Mouse (Mus musculus): ENCODE results near the gene Asmt.
A peak's percentile ranks its signal among the peaks of the same experiment; 100 is the strongest.

Asmt gene

GRCm38 (mm10) chrX:170672594-170673092, at the start of gene Asmt:
TSS of gene Asmt (plus strand) at chrX:170672644.
- DNase-seq (ENCODE audit: low spot score): no peak

- DNase-seq (ENCODE audit: low spot score): no peak
Observed at GRCm38 (mm10) chrX:170673233-170673951, 948 bp downstream of the Asmt start.

GRCm38 (mm10) chrX:170674229-170674771, 1.9 kb downstream of the Asmt start:
- DNase-seq (ENCODE audit: low spot score): peak; percentile 22

GRCm38 (mm10) chrX:170674885-170675876, 2.7 kb downstream of the Asmt start:
- DNase-seq (ENCODE audit: low spot score): peak; percentile 5

- DNase-seq (ENCODE audit: low spot score): no peak
Observed at GRCm38 (mm10) chrX:170675923-170676605, 3.6 kb downstream of the Asmt start.

DNA sequence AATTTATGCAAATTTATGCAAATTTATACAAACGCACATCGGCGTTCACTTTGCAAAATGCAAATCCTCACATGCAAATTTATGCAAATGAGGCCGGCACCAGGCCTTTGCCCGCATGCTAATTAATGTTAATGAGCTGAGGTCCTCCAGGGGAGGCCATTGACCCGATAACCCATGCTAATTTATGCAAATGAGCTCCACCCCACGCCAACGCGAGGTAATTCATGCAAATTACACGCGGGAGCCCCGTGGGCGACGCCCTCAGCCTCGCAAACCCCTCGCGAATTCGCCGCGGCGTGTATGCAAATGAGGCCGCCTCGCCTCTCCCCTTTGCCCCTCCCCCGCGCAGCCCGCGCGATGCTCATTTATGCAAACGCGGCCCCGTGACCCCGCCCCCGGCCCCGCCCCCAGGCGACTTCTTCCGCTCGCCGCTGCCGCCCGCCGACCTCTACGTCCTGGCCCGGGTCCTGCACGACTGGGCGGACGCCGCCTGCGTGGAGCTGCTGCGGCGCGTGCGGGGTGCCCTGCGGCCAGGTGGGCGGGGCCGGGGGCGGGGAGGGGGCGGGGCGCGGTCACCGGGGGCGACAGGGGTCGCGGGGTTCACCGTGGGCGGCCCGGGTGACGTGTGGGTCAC, 4.3 kb downstream of the Asmt start:
- DNase-seq (ENCODE audit: low spot score): no peak

- DNase-seq (ENCODE audit: low spot score): no peak
Observed at GRCm38 (mm10) chrX:170677266-170677665, 4.8 kb downstream of the Asmt start.

- DNase-seq (ENCODE audit: low spot score): no peak
Observed at GRCm38 (mm10) chrX:170677680-170678079, 5.2 kb downstream of the Asmt start.
